Mouse (Mus musculus) adrenal gland, postnatal 10 days (tissue): ENCODE results near the gene Dynlt1b. TPM values are rescaled to one million over a fixed set of nuclear protein-coding genes. Genes with fewer than 3 reads are reported as not detected.
"Not testable (repeated sequence)": the region's sequence is repeated elsewhere in the genome, so short reads cannot be mapped to it uniquely, and the experiment has no call there.

Source experiments
- DNase-seq: peaks from one replicate; pipeline ENCODE4 v3.0.0; 2021; ENCODE audit warnings: mixed read lengths
- total RNA-seq, 2 experiments: library from RNA; stranded (reverse); gene quantifications; 2 replicates each; pipeline ENCODE4 v1.2.3; 2021

Dynlt1b gene
- total RNA-seq, 2 experiments from 2014 or later: 131 to 145 TPM

GRCm38 (mm10) chr17:6465735-6466134, 35.8 kb downstream of the Dynlt1b start:
- DNase-seq: not testable (repeated sequence)

DNA sequence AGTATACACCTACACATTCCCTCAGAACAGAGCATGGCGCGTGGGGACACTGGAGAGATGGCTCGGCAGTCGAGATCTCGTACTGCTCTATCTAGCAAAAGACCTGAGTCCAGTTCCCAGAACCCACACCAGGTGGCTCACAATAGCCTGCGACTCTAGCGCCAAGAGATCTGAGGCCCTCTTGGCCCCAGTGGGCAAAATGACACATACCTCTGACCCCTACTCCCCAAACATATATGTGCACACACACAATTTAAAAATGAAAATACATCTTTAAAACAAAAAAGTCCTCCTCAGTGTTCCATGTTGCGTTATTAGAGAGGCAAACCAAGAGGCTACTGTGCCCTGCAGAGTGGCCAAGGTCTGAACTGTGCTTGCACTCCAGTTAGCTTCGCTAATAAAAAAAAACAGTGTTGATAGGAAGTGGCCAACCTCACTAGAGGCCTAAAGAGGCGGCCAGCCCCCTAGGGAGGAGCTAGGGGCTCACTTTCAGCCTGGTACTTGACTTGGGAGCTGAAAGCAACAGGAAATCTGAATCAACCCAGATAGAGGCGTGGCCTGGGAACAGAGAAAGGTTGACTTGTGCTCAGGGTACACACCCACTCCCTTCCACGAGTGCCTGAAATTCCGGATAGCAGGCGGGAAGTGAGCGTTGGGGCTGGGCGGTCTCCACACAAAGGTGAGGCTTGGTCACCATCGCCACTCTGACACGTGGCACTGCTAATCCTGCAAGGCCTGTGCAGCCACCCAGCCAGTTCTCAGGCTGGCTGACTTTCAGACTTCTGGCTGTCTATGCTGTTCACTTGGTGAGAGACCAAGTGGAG, 37.9 kb downstream of the Dynlt1b start:
- not testable (repeated sequence) for DNase-seq

- not testable (repeated sequence) for DNase-seq
Observed at GRCm38 (mm10) chr17:6470031-6470430, 40.1 kb downstream of the Dynlt1b start.

GRCm38 (mm10) chr17:6470671-6471070, 40.8 kb downstream of the Dynlt1b start:
- not testable (repeated sequence) for DNase-seq

- DNase-seq: not testable (repeated sequence)
Observed at GRCm38 (mm10) chr17:6475270-6475669, 45.4 kb downstream of the Dynlt1b start.

GRCm38 (mm10) chr17:6475913-6476312, 46.0 kb downstream of the Dynlt1b start:
- not testable (repeated sequence) for DNase-seq

DNA sequence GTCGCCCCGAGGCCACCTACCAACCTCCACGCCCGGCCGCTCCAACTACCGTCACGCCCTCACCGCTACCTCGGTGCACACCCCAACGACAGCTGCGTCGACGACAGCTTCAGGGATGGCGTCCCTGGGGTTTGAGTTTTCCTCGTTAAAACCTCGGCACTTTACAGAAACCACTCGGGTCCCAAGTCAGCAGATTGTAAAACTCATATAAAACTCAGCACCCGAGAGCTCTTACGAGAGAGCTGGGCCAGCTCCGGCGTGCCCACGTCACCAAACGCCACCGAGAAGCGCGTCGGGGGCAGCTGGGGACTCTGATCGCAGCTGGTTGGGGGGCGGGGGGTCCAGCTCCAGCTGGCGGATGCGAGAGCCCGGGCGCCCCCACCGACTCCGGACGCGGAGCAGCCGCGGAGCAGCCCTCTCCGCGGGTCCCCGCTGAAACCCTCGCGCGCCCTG, 46.6 kb downstream of the Dynlt1b start:
- DNase-seq: not testable (repeated sequence)

- DNase-seq: not testable (repeated sequence)
Observed at GRCm38 (mm10) chr17:6477026-6477425, 47.1 kb downstream of the Dynlt1b start.

GRCm38 (mm10) chr17:6480855-6481589, 51.1 kb downstream of the Dynlt1b start:
- DNase-seq: not testable (repeated sequence)

GRCm38 (mm10) chr17:6481590-6481963, 51.7 kb downstream of the Dynlt1b start:
- DNase-seq: not testable (repeated sequence)

- DNase-seq: not testable (repeated sequence)
Observed at GRCm38 (mm10) chr17:6482248-6482647, 52.3 kb downstream of the Dynlt1b start.

Other genes starting within 250 kb of the Dynlt1b start
- 10 to 100 TPM; 11.4 to 12.8 TPM for gene Tmem181a, start 173.3 kb upstream of the Dynlt1b start, total RNA-seq
- gene Dynlt1a, start 112.6 kb upstream of the Dynlt1b start, total RNA-seq: 1 to 10 TPM; 3.1 to 6.3 TPM
- 10 to 100 TPM in 1 of 2 experiments, 1 to 10 TPM in 1; 6.1 to 12.0 TPM for gene Dynlt1c, start 171.6 kb downstream of the Dynlt1b start, total RNA-seq
- gene Dynlt1f, start 225.8 kb downstream of the Dynlt1b start, total RNA-seq: 100 to 1,000 TPM; 122 to 127 TPM
- gene Sytl3, start 229.0 kb downstream of the Dynlt1b start, total RNA-seq: 1 to 10 TPM in 1 of 2 experiments, under 1 TPM in 1; 0.99 to 1.1 TPM